Mouse (Mus musculus) layer of hippocampus, postnatal 14 days (tissue): ENCODE measurements at regions not wholly inside any gene's neighbourhood (a gene's known extent, or its start where the extent isn't known, plus 50 kb on each side); places are given as distances from the start of the nearest gene placed in this dataset.

ENCODE experiments used
- DNase-seq, 2 experiments: peaks; one replicate each; pipeline ENCODE4 v3.0.0; 2021 to 2022; ENCODE audit warnings: low spot score in 2 of 2, mixed read lengths in 1 of 2

- DNase-seq = no peak
Measured at GRCm38 (mm10) chr16:84318091-84318490, 196.8 kb upstream of the A730009L09Rik start.

- DNase-seq = peak in 1 of 2 experiments; percentile 16
Measured at GRCm38 (mm10) chr16:84321569-84321968, 193.4 kb upstream of the A730009L09Rik start.

GRCm38 (mm10) chr16:84330293-84330692 is 184.6 kb upstream of the A730009L09Rik start:
- DNase-seq = no peak

- no peak for DNase-seq
Measured at GRCm38 (mm10) chr16:84346089-84346488, 168.8 kb upstream of the A730009L09Rik start.

GRCm38 (mm10) chr16:84355118-84355517 is 159.8 kb upstream of the A730009L09Rik start:
- no peak for DNase-seq

GRCm38 (mm10) chr16:84365969-84366368 is 149.0 kb upstream of the A730009L09Rik start:
- no peak for DNase-seq

- DNase-seq = no peak
Measured at GRCm38 (mm10) chr16:84368928-84369682, 145.8 kb upstream of the A730009L09Rik start.

GRCm38 (mm10) chr16:84378461-84378860 is 136.5 kb upstream of the A730009L09Rik start:
- DNase-seq = no peak

GRCm38 (mm10) chr16:84391756-84392155 is 123.2 kb upstream of the A730009L09Rik start:
- DNase-seq = no peak

GRCm38 (mm10) chr16:84394895-84395294 is 120.0 kb upstream of the A730009L09Rik start:
- DNase-seq = no peak

- DNase-seq = no peak
Measured at GRCm38 (mm10) chr16:84421650-84422049, 93.3 kb upstream of the A730009L09Rik start.

GRCm38 (mm10) chr16:84426990-84427540 is 87.9 kb upstream of the A730009L09Rik start:
- DNase-seq = no peak

- no peak for DNase-seq
Measured at GRCm38 (mm10) chr16:84456596-84456995, 58.3 kb upstream of the A730009L09Rik start.

GRCm38 (mm10) chr16:84462150-84462549 is 52.8 kb upstream of the A730009L09Rik start:
- no peak for DNase-seq
